Mouse (Mus musculus) cerebellum, adult 2 months (tissue): ENCODE measurements at regions not wholly inside any gene's neighbourhood (a gene's known extent, or its start where the extent isn't known, plus 50 kb on each side); places are given as distances from the start of the nearest gene placed in this dataset.

Experiments
- DNase-seq, 2 experiments: peaks; one replicate each; pipeline ENCODE4 v3.0.0; 2021
- H3K27ac ChIP-seq: fragments of 200-500 bp; 2 replicates; pipeline ENCODE4 v1.5.1; 2012; ENCODE audit warnings: low read length, control low read depth, inconsistent platforms; ENCODE audit not compliant: insufficient read depth
- H3K27me3 ChIP-seq: fragments of 200-500 bp; 2 replicates; pipeline ENCODE4 v1.6.1; 2012; ENCODE audit warnings: inconsistent platforms, mild to moderate bottlenecking, low read length, moderate library complexity; ENCODE audit not compliant: control insufficient read depth, insufficient read depth
- H3K4me1 ChIP-seq: fragments of 200-500 bp; 2 replicates; pipeline ENCODE4 v1.6.1; 2011; ENCODE audit warnings: low read length; ENCODE audit not compliant: control insufficient read depth, insufficient read depth
- H3K4me3 ChIP-seq: fragments of 200-500 bp; replicated peaks from 2 replicates; pipeline ENCODE3; 2011; ENCODE audit warnings: mild to moderate bottlenecking, low read depth, low read length, control low read depth; ENCODE audit not compliant: insufficient read depth
- CTCF ChIP-seq: fragments of 200-500 bp; IDR thresholded peaks from 2 replicates; pipeline ENCODE4 v1.5.1; 2011; ENCODE audit warnings: low read depth, mild to moderate bottlenecking, control low read depth, low read length, moderate library complexity, borderline replicate concordance; ENCODE audit not compliant: insufficient read depth
- POLR2A ChIP-seq: fragments of 200-500 bp; IDR thresholded peaks from 2 replicates; pipeline ENCODE4 v1.6.1; 2011; ENCODE audit warnings: low read length, control low read depth, borderline replicate concordance; ENCODE audit not compliant: insufficient read depth
- WGBS: fragments of 180-500 bp; shearing (Covaris S2); methylation state at CpG from one replicate; pipeline ENCODE4 v1.1.7; 2018; 5-methylcytosine and 5-hydroxymethylcytosine counted together

DNA sequence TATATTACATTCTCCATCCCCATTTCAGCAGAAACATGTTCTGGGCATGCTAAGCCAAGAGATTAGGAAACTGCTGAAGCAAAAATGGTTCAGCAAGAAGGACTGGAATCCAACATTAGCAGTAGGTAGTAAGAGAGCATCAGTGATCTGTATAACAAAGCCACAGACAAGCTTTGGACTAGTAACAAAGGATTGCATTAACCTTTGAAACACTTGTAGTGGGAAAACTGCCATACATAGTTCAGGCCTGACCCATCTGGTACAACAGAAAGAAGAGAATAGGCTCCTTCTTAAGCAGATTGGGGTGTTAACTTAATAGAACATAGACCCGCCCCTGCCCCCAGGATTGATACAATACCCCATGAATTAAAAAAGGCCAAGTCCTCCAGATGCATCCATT is 389.2 kb downstream of the Slco4c1 start:
- Histone ChIP-seq H3K4me3 (no peak overlapping the region), H3K27me3 (no peaks in the 10 kb centered on the region), H3K27ac (no peak overlapping the region), H3K4me1 (no peaks in the 10 kb centered on the region)
- TF ChIP-seq CTCF (no peak), POLR2A (no peak)
- 63% methylated on average over 1 of the region's 1 CpGs for whole genome bisulfite sequencing
- no peak for DNase-seq

DNA sequence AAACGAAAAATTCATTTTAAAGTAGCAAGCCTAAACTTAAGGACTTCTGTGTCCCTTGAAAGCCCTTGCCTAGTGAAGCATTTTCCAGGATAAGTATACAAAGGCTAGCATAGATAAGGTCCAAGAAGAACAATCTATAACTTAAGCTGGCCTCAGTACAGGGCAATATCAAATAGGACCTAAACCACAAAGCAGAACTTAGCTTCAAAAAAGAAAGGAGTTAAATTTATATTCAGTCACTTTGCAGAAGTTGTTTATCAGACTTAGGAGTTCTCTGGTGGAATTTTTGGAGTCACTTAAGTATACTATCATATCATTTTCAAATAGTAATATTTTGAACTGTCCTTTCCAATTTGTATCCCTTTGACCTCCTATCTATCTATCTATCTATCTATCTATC is 421.1 kb downstream of the Slco4c1 start:
- WGBS = 63% methylated on average over 1 of the region's 1 CpGs
- Histone ChIP-seq H3K27ac (no peak overlapping the region), H3K4me1 (no peaks in the 10 kb centered on the region), H3K27me3 (no peaks in the 10 kb centered on the region), H3K4me3 (no peak overlapping the region)
- TF ChIP-seq CTCF (no peak), POLR2A (no peak)
- no peak for DNase-seq

DNA sequence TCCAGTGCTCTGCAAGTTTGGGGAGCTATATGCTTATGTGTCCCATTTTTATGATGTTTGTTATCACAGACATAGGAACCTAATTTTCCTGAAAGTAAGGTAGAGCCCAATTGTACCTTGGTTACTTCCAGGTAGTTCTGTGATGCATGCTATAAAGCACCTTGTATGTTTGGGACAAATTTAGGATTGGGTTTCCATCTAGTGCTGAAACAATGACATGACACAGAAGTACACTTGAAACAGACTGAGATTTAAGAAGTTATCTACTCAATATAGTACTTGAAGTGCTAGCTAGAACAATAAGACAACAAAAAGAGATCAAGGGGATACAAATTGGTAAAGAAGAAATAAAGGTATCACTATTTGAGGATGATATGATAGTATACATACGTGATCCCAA is 426.8 kb downstream of the Slco4c1 start:
- TF ChIP-seq CTCF (no peak), POLR2A (no peak)
- WGBS = 96% methylated on average over 1 of the region's 1 CpGs
- Histone ChIP-seq H3K27me3 (no peaks in the 10 kb centered on the region), H3K4me1 (no peaks in the 10 kb centered on the region), H3K27ac (no peak overlapping the region), H3K4me3 (no peak overlapping the region)
- no peak for DNase-seq

DNA sequence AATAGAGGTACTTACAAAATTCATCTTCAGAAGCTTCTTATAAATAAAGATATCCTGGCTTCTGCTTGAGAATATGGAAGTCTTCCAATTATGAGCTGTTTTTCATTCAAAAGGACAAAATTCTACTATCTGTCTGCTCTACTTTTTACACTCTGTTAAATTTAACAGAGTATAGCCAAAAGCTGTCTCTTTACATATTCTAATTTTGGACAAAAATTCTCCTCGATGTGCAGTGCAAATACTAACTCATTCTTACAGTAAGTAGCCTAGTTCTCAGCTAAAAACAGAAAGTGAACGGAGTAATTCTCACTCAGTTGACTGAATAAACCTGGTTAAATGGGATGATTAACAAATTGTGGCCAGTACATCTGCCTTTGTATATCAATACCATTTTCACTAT is 438.9 kb downstream of the Slco4c1 start:
- no peaks in the 10 kb centered on the region for H3K27me3 ChIP-seq
- no peak for TF ChIP-seq CTCF
- TF ChIP-seq POLR2A = no peak
- H3K4me3 ChIP-seq = no peak overlapping the region
- H3K27ac ChIP-seq = no peak overlapping the region
- no peak for DNase-seq
- no peaks in the 10 kb centered on the region for H3K4me1 ChIP-seq
- WGBS = 23% methylated on average over 2 of the region's 2 CpGs

DNA sequence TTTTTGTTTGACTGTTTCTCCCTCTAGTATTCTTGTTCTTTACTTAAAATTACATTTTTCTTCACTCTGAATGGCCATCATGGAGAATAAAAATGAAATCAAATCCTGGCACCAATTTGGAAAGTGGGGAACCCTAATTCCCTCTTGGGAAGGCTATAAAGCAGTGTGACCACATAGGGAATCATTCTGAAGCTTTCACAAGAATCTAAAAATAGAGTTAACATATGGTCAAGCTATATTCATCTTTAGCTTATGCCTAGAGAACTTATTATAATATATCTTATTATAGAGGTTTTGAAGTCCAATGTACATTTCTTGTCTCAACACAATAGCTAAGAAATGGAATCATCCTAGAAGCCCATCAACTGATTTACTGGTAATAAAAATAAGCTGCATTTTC is 448.5 kb downstream of the Slco4c1 start:
- H3K4me3 ChIP-seq = no peak overlapping the region
- H3K27ac ChIP-seq = no peak overlapping the region
- TF ChIP-seq POLR2A (no peak), CTCF (no peak)
- no peak for DNase-seq
- no peaks in the 10 kb centered on the region for H3K27me3 ChIP-seq
- no peaks in the 10 kb centered on the region for H3K4me1 ChIP-seq

DNA sequence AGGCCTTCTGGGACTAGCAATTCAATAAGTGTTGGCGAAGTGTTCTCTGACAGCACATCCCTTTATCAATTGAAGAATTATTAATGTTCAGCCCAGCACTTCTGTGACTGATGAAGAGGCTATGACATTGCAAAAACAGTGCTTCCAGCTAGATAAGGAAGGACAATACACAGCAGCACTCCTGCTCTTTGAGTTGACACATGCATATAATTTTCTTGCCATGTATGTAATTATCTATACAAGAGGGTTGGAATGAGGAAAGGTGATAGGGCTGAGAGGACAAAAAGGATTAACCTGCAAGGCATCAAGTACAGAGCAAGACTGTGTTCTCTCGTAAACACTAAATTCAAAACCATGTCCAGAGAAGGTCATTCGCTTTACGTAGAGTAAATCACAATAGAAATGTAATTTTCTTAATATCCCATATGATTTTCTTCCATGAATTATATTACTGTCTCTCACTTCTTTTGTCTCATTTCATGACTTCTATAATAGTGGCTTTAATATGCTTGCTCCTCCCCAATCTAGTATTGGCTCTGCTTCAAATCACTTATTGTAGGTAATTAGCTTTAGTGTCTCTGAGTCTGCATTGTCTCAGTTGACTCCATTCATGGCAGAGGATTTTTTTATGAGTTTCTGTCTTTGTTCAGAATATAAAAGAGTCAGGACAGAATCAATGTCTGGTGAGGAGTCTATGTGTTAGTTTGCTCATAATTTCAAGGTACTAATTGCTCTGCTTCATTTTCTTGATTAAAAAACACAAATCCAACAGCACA is 460.9 kb downstream of the Slco4c1 start:
- TF ChIP-seq POLR2A = no peak
- TF ChIP-seq CTCF = no peak

DNA sequence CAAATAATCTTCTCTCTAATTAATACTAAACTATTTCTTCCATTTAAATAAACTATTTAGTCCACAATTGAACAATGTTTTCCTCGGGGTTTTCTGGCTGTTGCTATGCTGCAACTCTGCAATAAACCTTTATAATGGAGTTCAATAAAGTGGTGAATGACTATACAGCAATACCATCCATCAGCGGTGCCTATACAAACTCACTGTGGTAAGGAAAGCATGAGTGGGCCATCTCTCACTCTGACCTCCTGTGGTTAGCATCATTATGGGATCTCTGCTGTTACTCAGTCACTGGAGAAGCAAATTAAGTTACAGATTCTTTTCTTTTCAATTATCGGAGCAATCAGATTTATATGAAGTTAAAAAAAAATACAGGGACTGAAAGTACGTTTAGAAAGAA is 474.0 kb downstream of the Slco4c1 start:
- 80% methylated on average over 4 of the region's 4 CpGs for WGBS
- Histone ChIP-seq H3K27me3 (no peaks in the 10 kb centered on the region), H3K27ac (no peak overlapping the region), H3K4me3 (no peak overlapping the region), H3K4me1 (no peaks in the 10 kb centered on the region)
- TF ChIP-seq CTCF = no peak
- DNase-seq = no peak

More for the DNA sequence above, 460.9 kb downstream of the Slco4c1 start:
- DNase-seq = no peak
- no peaks in the 10 kb centered on the region for H3K27me3 ChIP-seq
- WGBS = 88% methylated on average over 4 of the region's 4 CpGs
- H3K4me3 ChIP-seq = no peak overlapping the region
- H3K27ac ChIP-seq = no peak overlapping the region
- no peaks in the 10 kb centered on the region for H3K4me1 ChIP-seq

DNA sequence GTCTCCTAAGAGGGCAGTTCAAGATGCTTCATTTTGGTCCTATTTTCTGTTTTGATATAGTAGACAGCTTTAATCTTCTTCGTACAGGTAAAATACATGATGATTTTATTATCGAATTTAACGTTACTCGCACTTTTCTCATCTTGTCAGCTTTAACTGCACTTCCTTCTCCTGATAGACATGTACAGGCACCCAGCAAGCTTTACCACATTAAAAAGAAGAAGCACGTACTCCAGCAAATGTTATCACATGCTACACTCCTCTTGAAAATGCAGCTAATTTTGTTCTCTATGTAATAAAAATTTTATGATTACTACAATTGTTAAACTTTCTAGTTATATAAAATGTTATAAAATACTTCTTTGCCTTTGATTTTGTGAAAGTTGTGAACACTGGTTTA is 483.6 kb downstream of the Slco4c1 start:
- H3K27ac ChIP-seq = no peak overlapping the region
- 92% methylated on average over 5 of the region's 5 CpGs for WGBS
- no peaks in the 10 kb centered on the region for H3K27me3 ChIP-seq

More for the DNA sequence above, 483.6 kb downstream of the Slco4c1 start:
- DNase-seq = no peak
- H3K4me1 ChIP-seq = no peaks in the 10 kb centered on the region
- H3K4me3 ChIP-seq = no peak overlapping the region
- no peak for TF ChIP-seq CTCF
- no peak for TF ChIP-seq POLR2A
